Mouse (Mus musculus): ENCODE measurements around the gene Sgcd.

Gene Sgcd

DNA sequence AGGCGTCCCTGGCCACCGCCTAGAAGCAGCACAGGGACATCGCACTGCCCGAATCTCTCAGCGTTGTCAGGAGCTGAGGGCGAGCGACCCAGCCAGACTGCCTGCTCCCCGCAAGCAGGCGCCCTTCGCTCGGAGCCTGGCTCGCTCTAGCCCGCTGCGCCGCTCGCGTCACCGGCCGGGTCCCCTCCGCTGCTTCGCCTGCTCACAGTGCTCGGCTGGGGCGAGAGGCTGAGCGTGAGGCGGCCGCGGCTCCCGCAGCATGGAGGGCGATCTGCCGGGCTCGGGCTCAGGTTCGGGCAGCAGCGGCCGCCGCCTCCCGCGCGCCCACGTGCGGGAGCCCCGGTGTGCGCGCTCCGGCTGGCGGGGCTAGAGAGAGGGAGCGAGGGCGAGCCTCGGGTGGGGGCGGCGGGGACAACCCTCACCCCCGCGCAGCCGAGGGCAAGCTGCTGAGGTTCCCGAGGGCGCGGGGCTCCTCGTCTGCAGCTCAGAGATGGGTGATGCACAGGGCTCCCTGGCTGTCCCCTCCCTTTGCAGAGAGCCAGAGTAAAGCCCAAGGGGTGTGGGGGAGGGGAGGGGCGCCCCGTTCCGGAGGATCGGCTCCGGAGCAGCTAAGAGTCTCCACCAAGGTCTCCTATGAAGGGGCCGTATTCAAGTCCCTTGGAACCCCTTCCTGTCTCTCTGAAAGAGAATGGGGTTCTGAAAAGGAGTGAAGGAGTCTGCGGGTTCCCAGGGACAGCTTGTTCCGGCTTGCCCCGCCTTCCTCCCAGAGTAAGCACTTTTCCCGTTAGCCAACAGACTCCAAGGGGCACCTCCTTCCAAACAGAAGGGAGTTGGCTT is at the start of gene Sgcd:
TSS of gene Sgcd (minus strand) at position 273 of the 837 bp plus-strand sequence.
- DNase-seq: peak; percentile 65

DNA sequence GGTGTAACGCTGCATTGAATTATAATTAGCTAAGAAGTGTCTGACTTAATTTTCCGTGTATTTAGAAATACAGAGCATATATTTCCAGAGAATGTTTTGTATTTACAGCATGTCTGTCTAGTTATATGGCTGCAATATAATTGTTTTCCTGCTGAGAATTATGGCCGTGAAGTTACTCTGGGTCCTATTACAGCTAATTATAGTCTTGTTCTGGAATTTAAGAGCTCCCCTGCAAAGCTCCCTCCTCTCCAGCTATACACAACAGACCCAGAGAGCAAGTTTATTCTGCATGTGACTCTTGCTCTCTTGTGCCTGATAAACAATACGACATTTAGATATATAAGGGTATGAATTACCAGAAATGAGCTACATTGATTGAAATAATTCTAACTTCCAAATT is 49.3 kb upstream of the Sgcd start:
- no peak for DNase-seq

DNA sequence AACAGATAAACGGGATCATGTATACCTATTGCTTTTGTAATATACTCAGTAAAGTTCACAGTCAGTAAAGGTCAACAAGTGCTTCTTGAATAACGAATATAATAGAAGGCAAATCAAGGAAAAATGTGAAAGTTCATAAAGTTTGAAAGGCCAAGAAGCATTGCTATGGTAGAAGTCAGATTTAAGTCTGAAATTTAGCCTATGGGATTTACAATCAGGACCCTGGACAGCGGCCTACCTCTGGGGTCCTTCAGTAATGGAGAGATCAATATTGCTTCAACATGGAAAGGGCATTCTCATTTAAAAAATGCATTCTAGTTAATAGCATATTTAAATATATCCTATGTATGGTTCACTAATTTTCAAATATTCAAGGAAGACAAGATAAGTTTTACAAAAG is 24.1 kb upstream of the Sgcd start:
- no peak for DNase-seq

DNA sequence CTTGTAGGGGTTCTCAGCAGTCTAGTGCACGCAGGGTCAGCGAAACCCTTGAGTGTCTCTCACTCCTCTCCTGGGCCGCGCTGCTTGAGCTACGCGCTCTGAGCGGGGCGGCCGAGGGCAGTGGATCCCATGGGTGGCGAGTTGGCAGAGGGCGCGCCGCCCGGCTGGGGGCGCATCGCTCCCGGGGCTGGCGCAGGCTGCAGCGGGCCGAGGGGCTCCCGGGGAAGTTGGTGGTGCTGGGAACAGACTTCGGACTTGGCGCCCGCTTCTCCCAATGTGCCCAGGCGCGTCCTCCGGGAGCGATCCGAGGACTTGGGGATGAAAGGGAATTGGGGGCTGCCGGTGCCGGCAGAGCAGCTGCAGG is 454 bp downstream of the Sgcd start:
- DNase-seq: no peak

DNA sequence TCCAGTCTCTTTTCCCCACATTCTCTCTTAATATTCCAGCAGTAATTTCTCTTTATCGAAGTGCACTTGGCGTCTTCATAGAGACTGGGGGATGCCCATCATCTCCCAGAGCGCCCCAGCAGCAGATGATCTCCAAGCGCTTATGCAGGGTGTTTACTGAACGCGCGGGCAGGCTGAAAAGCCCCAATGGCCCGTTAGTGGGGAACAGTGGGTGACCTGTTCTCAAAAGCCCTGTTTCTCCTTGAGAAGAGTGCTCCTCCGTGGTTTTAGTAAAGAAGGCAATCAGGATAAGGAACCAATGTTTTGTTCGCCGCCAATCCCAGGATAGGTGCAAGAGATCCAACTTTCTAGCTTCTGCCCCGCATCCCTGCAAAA is 889 bp downstream of the Sgcd start:
- peak; percentile 15 for DNase-seq

DNA sequence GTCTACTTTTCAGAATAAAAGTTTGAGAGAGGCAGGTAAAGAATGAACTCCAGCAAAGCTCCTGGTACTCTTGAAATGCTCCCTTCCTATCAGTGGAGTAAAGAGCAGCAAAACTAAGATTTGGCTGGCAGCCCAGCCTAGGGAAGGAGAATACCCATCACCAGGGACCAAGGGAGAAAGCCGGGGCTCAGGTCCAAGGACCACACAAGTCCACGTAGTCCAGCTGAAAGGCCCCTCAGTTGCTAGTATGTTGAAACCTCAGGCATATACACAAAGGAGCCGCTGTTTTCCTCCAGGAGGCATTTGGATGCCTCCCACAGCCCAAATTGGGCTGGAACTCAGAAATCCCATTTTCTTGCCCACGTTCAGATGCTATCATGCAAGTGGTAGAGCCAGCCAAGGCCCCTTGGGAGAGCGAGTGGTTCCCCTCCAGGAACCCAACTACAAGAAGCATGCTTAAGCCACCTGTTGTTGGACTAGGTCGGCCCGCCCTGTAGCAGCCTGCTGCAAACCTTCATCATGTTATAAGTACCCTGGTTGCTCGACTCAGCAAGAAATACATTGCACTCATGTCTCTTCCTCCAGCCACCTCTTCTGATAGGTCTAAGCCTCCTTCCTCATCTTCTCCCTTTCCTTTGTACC is 1.4 kb downstream of the Sgcd start:
- DNase-seq: peak; percentile 14

DNA sequence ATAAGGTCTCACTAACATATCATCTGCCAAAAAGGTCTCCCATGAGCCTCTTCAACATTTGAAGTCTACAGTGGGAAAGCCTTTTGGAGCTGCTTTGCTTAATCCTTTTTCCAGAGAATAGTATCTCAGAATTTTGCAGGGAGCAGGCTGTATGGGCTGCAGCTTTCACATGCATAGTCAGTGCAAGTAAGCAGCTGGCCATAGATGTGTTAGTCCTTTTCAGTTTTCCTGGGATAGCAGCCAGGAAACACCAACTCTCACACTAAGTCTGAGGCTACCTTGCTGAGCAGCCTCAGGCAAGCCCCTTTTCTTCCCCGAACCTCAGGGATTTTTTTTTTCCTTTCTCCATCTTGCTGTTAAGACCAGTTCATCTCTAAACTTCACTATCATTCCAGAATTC is 6.6 kb downstream of the Sgcd start:
- DNase-seq: no peak

DNA sequence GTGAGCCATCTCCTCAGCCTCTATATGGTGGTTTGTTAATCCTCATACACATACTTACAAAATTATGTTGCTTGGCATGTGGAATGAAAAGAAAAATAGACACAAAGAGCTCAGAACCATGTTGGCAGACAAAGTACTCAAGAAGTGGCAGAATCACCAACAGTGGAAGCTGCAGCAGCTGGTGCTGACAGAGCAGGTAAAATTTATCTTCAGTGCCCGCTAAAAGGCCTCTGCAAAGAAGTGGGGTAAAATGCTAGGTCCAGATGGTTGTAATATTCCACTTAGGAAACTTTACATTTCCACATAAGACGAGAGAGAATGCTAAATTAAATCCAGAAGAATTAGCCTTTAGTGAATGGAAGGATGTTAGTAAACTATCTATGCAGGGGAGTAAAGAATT is 7.7 kb downstream of the Sgcd start:
- DNase-seq: no peak

DNA sequence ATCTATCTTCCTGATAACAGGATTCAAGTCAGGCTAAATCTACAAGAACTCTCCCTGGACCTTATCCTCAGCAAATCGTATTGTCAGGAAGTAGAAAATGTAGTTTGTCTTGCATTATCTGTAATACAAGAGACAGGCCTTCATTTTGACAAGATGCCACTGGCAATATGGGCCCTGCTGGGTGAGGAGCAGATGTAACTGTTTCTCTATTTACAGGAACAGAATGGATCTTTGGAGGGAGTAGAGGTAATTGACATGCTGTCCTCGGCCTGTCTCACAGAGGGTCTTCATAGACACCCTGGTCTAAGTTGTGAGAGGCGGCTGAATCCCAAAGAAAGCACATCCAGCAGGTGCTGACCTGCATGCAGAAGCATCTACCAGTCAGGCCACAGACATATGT is 35.5 kb downstream of the Sgcd start:
- DNase-seq: no peak

DNA sequence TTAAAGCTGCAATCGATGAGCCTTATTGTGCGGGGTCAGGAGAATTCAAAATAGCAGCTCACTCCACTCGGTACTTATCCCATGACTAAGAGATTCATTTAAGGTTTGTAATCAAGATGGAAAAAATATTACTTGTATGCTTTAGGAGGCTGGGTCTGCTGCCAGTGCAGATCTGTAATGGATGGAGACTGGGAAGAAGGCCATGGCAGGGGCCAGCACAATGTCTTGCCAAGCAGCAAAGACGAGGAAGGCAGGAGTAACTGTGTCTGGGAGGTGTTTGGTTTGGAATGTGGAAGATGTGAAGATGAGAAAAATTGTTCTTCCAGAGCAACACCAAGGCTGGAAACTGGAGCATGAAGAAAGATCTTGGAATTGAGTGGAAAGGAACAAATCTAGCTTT is 36.4 kb downstream of the Sgcd start:
- no peak for DNase-seq

DNA sequence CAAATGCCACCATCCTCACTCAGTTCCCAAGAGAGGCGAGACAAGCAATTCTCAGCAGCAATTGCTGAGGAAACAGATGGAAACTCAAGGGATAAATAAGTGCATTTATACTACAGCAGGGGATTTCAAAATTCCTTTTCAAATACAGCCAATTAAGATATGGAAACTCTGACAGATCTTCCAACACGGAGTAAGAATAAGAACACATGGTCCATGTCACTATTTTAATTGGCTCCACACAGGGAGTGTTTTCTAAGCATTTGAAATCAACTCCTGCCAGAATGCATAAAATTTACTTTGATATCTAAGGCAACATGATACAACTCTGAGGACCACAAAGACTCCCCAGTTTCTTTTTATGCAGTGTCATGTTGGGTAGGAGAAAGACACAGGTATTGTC is 49.0 kb downstream of the Sgcd start:
- no peak for DNase-seq

DNA sequence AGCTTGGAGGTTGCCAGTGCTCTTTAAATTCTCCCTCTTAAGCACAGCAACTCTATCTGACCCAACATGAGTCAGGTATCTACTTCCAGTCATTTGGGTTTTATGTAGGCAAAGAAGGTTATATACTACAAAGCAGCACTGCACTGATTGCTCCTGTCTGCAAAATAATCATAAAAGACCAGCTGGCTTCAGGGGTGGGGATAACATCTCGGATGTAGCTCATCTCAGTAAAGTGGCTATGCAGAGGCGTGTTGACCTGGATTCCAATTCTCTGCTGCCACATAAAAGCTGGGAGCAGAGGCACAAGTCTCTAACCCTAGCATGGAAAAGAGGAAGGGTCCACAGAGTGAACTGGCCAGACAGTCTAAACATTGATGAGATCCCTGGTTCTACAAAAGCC is 71.2 kb downstream of the Sgcd start:
- DNase-seq: no peak

DNA sequence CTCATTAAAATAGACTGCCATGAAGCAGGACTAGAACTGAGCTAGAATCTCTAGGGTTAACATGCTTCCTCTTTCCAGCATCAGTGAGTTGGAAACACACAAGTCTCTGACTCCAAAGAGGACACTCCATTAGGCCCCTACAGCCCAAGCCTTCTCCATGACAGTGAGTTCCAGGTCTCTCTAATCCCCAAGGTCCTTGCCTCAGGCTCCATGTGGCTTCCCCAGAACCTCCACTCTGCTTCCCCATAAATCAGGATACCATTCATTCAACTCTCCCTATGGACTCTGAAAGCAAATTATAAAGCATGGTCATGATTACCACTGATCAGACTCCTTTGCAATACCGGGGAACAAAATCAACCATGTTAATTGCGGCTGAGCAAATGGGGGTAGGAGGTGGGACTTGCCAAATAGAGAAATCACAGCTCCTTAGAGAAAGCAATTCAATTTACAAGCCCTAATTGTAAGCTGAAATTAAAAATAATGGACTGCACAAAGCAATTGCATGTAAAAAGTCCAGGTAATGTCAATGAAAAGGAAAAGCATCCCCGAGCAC is 97.1 kb downstream of the Sgcd start:
- DNase-seq: no peak

DNA sequence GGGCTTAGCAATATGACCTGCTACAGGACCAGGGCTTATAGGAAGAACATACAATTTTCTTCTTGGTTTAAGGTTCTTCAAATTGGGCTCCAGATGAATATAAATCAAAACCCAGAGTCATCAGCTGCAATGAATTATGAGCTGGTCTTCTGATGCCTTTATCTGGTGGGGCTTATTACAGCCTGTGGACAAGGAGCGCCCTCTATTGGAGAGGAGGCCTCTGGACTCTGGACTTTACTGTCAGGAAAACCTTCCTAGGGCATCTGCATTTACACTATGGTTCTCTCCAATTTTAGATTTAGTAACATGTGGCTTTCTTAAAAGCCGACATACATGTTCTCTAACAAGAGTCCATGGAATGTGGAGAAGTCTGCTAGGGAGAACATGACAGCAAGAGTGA is 98.5 kb downstream of the Sgcd start:
- DNase-seq: no peak

DNA sequence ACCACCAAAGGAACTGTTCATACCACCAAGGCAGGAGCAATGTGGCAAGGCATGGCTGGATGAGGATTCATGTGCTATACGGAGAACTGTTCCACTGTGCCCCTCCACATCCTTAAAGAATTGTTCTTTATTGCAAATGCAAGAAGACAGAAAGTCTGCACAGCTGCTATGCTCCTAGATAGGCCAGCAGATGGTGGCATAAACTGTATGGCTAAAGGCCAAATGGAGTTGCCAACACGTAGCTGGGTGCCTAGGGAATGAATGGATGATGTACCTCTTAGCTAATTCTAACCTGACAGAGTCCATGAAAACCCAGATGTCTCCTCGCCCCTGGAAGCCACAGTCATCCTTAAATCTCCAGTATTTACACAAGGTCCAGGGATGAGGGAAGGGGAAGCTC is 103.5 kb downstream of the Sgcd start:
- peak; percentile 43 for DNase-seq

DNA sequence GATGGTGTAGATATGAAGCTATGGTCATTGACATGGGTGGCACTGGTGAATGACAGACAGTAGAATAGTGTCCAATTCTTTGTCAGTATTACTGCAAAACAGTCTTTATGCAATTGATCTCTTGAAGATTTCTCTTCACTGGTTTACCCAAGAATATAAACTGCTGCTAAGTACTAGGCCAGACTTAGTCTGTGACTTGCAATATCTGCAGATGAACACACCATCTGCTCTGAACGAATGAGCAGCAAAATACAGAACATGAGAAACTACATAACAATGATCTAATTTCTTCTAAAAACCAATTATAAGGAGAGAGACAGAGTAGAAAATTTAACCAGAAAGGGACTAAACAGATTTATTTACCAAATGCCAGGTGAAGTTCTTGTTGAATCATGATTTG is 105.2 kb downstream of the Sgcd start:
- DNase-seq: no peak

DNA sequence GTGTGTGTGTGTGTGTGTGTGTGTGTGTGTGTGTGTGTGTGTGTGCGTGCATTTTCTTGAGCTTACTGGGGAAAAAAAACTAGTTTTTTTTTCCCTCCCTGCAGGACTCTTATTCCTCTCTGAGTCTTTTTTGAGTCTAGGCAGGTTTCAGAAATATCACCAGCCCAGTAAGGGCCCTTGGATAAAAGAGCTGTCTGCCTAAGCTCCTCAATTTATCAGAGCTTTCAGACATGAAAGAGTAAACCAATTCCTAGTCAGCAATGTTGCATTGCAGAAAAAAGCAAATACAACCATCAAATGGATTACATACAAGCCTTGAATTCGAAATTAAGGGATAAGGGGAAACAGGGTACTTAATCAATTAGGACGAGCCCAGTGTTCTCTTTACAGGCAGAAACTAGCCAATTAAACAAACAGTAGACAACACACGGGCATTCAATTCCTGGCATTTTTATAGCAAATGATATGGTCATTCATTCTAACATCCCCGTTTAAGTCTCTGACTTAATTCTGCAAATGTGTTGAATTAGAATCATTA is 112.1 kb downstream of the Sgcd start:
- no peak for DNase-seq

DNA sequence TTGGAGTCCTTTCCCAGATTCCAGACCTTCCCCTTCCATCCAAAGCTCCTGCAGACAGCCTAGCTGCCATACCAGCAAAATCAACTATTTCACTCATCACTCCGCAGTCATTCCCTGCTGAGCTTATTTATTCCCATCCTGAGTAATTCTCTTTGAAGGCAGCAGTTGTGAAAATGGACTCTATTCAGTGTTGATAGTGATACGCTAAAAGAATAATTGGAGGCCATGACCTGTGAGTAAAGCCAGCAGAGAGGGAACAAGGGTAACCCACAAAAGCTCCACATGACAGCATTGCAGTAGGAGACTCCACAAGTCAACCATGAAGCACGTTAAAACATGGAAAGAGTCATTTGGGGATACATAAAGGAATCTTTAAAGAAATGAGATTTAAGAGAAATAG is 142.9 kb downstream of the Sgcd start:
- no peak for DNase-seq

DNA sequence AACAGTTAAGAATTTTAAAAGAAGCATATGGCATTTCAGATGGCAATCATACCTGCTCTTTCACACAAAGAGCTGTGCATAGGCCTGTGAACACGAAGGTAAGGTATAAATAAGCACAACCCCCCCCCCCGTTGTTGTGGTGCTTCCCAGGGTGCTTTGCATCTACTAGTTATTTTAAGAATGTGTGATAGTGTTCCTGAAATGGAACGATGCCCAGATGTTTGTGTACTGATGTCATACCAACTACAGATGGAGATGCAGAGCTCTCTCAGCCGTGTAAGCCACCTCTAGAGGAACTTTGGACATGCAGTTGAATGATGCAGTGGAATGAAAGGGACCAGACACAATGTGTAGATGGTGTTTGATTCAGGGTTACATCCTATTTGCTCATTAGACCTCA is 155.5 kb downstream of the Sgcd start:
- no peak for DNase-seq

DNA sequence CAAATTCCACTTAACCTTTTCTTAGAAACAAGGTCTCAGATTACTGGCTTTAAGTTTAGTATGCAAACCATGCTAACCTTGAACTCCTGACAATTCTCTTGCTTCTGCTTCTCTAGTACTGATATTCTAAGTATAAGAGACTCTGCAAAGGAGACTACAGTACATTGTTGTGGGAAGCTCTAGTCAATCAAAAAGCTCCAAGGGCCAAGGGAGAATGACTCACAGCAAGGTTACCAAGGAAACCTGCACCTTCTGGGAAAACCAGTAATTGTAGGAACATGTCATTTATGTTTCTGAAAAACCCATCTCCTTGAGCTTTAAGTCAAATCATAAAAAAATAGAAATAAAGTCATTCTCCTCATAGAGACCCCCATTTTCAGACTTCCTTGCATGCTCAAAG is 178.5 kb downstream of the Sgcd start:
- no peak for DNase-seq

DNA sequence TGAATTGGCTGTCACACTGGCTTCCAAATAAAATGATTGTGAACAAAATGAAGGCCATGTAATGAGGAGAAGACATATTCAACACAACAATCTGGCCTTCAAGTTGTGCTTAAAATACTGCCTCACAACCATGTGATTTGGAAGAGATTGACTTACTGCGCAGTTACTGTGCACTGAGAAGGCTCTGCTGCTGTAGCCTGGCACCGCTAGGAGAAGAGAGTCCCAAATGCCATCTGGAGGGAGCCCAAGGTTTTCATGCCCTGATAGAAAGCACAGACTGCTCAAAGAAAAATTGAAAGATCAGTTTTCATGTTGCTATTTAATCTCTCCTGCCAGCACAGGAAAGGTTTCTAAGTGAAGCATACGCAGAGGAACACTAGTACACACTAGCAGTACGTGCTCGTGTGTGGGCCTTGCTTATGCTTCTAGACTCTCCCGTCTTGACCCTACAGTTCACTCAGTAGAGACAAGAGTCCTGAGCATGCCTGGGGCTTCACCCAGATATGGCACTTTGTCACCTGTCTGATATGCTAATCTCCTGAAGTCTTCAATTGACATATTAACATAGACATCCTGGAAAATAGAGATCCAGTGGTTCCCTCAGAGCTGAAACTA is 184.6 kb downstream of the Sgcd start:
- no peak for DNase-seq

DNA sequence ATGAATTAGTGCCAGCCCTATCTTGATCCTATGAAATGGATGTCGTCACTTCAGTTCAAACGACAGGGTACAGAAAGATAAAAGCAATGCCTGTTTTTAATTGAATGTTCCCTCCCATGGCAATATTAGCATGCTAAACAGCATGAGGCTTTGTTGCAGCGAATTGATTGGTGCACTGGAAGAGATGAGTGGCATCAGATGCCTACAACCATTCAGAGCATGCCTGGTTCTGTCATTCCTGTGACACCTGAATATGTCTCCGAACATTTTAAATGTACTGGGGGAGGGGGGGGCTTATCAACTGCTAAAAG is 210.9 kb downstream of the Sgcd start:
- DNase-seq: no peak

DNA sequence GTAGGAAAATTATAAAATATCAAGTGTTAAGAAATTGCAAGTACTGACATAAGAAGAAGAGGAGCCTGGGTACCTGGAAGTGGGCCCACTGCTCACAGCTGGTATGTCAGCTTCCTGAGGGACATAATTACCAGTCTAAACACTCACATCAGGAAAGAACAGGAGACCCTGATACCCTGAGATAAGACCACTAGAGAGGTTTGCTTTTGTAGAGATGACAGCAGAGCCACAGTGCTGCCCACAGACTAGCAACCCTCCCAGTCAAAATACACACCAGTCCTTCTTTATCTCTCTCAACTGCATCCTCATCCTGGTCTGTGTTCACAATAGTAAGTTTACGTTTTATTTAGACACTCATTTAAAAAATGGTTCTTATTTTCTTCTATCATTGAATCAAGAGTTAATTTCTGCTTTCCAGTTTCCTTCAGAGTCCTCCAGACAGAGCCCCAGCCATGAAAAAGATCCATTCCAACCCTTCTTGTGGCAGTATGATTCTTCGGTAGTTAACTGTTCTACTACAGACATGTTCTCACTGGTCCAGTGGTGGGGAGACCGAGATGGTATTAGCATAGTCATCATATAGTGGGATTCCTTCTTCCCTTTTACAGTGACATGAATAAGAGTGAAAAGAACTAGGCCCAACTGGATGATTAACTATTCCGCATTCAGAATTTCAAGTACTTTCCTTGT is 211.4 kb downstream of the Sgcd start:
- DNase-seq: no peak
